Mouse (Mus musculus): ENCODE data around the gene Tmem59. TPM values are rescaled to one million over a fixed set of nuclear protein-coding genes. Genes with fewer than 3 reads are reported as not detected.

Tmem59 gene
- total and polyA plus RNA-seq, 3 experiments: 50.7 to 71.8 (median 68.5) TPM

DNA sequence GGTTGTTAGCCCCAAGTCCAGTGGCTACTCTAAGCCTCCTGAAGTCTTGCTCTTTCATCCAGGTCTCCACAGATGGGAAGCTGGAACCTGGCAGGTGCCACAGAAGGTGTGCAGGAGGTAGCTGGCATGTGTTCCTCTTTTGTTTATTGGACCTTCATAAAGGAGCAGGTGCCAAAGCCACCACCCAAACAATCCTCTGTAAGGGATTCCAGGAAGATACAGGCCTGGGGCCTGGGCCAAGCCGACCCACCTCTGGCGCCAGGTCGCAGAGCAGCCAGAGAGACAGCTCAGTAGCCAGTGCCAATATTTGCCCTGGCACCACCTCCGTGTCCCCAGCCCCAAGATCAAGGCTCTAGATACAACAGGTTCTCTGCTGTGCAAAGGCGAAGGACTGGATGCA is 43.3 kb downstream of the Tmem59 start:
- dilution Hi-C loops (cut with MboI; ENCODE audit: extremely low pct_ligation_motif_present, extremely low pct_unique_long_range_greater_than_20kb, low sequenced_read_pairs) (no loop called here), in situ Hi-C loops (cut with MboI; ENCODE audit: low pct_ligation_motif_present, low pct_unique_long_range_greater_than_20kb, low sequenced_read_pairs) (no loop called here)
- Histone ChIP-seq H3K4me1 (ENCODE audit: control insufficient read depth in 1 of 2, insufficient read depth in 2 of 2) (0 out of 4 replicates have a peak, but pooled peaks cover 0 to 4% of the 10 kb centered on the region in 2 experiments), H3K9me3 (replicated peaks; ENCODE audit: low read length) (no peaks in the 10 kb centered on the region), H3K27ac (ENCODE audit: insufficient read depth, low read depth) (no peak overlapping the region), H3K4me2 (ENCODE audit: insufficient read depth, low read depth, poor library complexity, severe bottlenecking) (no peak overlapping the region), H3K4me3 (replicated peaks in 1 of 3; ENCODE audit: low read depth in 2 of 3, low read length in 2 of 3, poor library complexity in 1 of 3) (no peak overlapping the region), H3K36me3 (replicated peaks in 1 of 2; ENCODE audit: control insufficient read depth in 1 of 2, insufficient read depth in 1 of 2, low read length in 1 of 2) (no peaks in the 10 kb centered on the region), H3K9ac (ENCODE audit: insufficient read depth, low read depth) (no peak overlapping the region), H3K79me2 (replicated peaks; ENCODE audit: control insufficient read depth, extremely low read depth, insufficient read depth, poor library complexity, severe bottlenecking) (no peaks in the 10 kb centered on the region), H3K27me3 (replicated peaks) (no peaks in the 10 kb centered on the region)
- DNase-seq (ENCODE audit: extremely low read depth): no peak
- TF ChIP-seq MAZ (IDR thresholded peaks at IDR 0.05; ENCODE audit: low read depth, low read length) (no peak), POLR2A (IDR thresholded peaks at IDR 0.05; ENCODE audit: low read depth, low read length) (no peak)

DNA sequence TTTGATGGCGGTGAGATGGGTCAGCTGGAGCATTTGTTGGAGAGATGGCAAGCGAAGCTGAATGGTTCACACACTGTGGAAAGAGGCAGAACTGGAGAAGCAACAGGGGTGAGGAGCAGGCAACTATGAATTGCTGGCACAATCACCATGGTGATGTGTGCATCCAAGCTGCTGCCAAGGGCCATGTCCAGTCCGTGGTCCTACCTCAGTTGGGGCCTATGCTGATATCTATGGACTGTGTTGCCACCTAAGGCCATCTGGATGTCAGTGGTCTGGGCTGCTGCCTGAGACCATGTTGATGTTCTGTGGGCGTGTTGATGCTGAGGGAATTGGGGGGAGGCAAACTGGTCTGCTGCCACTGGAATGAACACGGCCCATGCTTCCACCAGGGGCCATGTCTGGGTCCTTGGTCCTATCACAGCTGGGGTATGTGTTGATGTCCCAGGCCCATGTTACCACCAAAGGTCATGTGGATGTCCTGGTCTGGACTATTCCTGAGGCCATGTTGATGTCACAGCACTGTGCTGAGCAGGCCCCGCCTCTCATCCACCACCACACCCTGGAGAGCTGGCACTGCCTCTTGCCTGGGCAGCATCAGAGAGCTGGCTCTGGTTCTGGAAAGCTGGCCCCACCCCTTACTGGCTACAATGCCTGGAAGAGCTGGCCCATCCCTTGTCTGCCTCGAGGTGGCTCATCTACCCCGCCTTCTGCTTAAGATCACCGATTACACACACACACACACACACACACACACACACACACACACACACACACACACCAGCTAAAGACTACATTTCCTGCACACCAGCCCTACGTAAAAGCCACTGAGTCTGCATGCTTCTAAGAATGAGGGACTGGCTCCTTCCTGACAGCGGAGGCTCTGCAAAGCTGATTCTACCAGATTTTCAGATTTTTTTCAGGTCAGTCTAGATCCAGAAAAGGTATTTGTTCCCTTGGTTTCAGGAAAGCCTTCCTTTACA is 45.3 kb downstream of the Tmem59 start:
- Histone ChIP-seq H3K9me3 (replicated peaks; ENCODE audit: low read length) (no peaks in the 10 kb centered on the region), H3K79me2 (replicated peaks; ENCODE audit: control insufficient read depth, extremely low read depth, insufficient read depth, poor library complexity, severe bottlenecking) (no peaks in the 10 kb centered on the region), H3K4me1 (ENCODE audit: control insufficient read depth in 1 of 2, insufficient read depth in 2 of 2) (no peaks in the 10 kb centered on the region), H3K36me3 (replicated peaks in 1 of 2; ENCODE audit: control insufficient read depth in 1 of 2, insufficient read depth in 1 of 2, low read length in 1 of 2) (no peaks in the 10 kb centered on the region), H3K9ac (ENCODE audit: insufficient read depth, low read depth) (no peak overlapping the region), H3K27ac (ENCODE audit: insufficient read depth, low read depth) (no peak overlapping the region), H3K4me2 (ENCODE audit: insufficient read depth, low read depth, poor library complexity, severe bottlenecking) (no peak overlapping the region), H3K4me3 (replicated peaks in 1 of 3; ENCODE audit: low read depth in 2 of 3, low read length in 2 of 3, poor library complexity in 1 of 3) (no peak overlapping the region), H3K27me3 (replicated peaks) (no peaks in the 10 kb centered on the region)
- no peak for TF ChIP-seq IRF4 (IDR thresholded peaks at IDR 0.05; ENCODE audit: low read depth, low read length)
- no peak for TF ChIP-seq EP300 (IDR thresholded peaks at IDR 0.05; ENCODE audit: low read length)
- TF ChIP-seq MAZ (IDR thresholded peaks at IDR 0.05; ENCODE audit: low read depth, low read length): no peak
- no peak for TF ChIP-seq SIN3A (IDR thresholded peaks at IDR 0.05; ENCODE audit: low read length)
- TF ChIP-seq NRF1 (IDR thresholded peaks at IDR 0.05; ENCODE audit: low read depth, low read length): no peak
- no peak for TF ChIP-seq TCF12 (IDR thresholded peaks at IDR 0.05; ENCODE audit: low read depth, low read length)
- no peak for TF ChIP-seq NELFE (IDR thresholded peaks at IDR 0.05; ENCODE audit: low read depth, low read length)
- no peak for TF ChIP-seq RCOR1 (conservative IDR thresholded peaks at IDR 0.05; ENCODE audit: low read depth, low read length)
- TF ChIP-seq ZMIZ1 (IDR thresholded peaks at IDR 0.05; ENCODE audit: low read depth, low read length): no peak
- no peak for TF ChIP-seq MYC (IDR thresholded peaks at IDR 0.05; ENCODE audit: low read depth, low read length)
- TF ChIP-seq RAD21 (IDR thresholded peaks at IDR 0.05; ENCODE audit: low read depth, low read length): no peak
- TF ChIP-seq ZKSCAN1 (IDR thresholded peaks at IDR 0.05; ENCODE audit: borderline replicate concordance, low read depth, low read length): no peak
- TF ChIP-seq USF2 (conservative IDR thresholded peaks at IDR 0.05; ENCODE audit: low read depth, low read length): no peak
- no peak for TF ChIP-seq POLR2A (IDR thresholded peaks at IDR 0.05; ENCODE audit: low read depth, low read length)
- TF ChIP-seq TBP (conservative IDR thresholded peaks at IDR 0.05; ENCODE audit: low read depth, low read length): no peak
- TF ChIP-seq KAT2A (IDR thresholded peaks at IDR 0.05; ENCODE audit: insufficient replicate concordance, low read length): no peak
- TF ChIP-seq ETS1 (conservative IDR thresholded peaks at IDR 0.05; ENCODE audit: low read depth, low read length): no peak
- TF ChIP-seq ZC3H11A (IDR thresholded peaks at IDR 0.05; ENCODE audit: low read depth, low read length): no peak
- in situ Hi-C loops (cut with MboI; ENCODE audit: low pct_ligation_motif_present, low pct_unique_long_range_greater_than_20kb, low sequenced_read_pairs): no loop called here
- dilution Hi-C loops (cut with MboI; ENCODE audit: extremely low pct_ligation_motif_present, extremely low pct_unique_long_range_greater_than_20kb, low sequenced_read_pairs): no loop called here
- no peak for DNase-seq (ENCODE audit: extremely low read depth)
